Mouse (Mus musculus) kidney, adult 8-10 months (tissue): ENCODE data around the gene Fam131a.

Source experiments
- DNase-seq, 2 experiments: peaks; one replicate each; pipeline ENCODE4 v3.0.0; 2022

Fam131a gene

DNA sequence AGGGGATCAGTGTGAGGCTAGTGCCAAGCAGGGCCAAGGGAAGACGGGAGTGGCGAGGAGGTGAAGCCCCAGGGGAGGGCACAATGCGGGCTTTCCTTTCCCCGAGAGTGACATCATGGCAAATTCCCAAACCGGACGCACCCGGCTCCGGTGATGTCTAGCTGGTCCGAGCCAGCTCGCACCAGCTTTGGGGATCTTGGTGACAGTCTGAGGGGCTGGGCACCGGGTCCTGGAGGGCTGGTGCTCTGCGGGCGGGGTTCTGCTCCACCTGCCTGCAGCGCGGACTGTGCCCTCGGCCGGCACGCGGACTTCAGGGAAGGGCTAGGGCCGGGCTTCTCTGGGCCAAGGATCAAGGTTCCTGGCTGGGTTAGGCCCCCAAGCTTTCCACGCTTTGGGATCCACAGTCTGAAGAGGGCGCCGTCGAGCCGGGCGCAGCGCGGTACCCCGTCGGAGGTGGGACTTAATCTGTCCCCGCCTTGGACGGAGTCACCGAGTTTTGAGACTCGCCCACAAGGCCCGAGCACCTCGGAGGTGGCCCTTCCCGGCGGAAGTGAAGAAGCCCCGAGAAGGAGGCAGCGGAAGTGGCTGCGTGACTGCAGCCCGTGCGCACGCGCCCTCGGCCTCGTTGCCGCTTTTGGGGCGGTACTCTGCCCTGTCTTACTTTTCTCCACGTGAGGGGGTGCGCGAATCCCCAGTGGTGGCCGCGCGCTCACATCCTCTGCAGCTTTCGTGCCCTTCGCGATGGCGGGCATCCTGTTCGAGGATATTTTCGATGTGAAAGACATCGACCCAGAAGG lies 24.3 kb downstream of the Fam131a start, which contains the start of the genes Polr2h and Clcn2:
Gene Polr2h, plus strand, starts transcription at position 485 of the 797 bp plus-strand sequence.
Gene Clcn2, minus strand, starts transcription at position 566 of the 797 bp plus-strand sequence.
- DNase-seq, result peak; percentile 99

DNA sequence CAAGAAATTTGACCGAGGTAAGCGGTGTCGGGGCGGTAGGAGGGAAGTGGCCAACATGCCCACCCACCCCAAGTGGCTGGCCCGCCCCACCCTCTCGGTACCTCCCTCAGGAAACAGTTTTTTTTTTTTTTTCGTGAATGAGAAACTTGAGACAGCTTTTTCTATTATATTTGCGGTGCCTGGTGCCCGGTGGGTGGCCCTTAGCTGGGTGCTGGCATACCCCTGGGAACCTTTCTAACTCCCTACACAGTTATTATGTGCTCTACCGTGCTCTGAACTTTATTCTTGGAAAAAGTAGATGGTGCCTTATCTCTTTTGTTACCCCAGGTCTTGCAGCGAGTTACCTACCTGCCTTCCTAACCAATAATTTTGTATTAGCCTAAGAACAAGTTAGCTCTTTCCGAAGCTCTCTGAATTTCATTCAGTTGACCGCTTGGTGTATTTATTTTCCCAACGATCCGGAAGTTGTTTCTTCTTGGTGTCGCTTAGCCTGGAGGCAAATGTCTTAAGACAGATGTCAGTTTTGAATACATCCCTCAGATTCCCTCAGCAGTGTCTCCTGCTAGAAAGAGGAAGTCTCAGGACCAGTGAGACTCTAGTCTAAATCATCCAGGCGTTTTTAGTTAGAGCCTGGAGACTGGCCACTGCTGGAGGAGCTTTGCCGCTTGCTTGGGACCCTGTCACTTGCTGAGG lies 25.1 kb downstream of the Fam131a start:
- DNase-seq, result no peak

DNA sequence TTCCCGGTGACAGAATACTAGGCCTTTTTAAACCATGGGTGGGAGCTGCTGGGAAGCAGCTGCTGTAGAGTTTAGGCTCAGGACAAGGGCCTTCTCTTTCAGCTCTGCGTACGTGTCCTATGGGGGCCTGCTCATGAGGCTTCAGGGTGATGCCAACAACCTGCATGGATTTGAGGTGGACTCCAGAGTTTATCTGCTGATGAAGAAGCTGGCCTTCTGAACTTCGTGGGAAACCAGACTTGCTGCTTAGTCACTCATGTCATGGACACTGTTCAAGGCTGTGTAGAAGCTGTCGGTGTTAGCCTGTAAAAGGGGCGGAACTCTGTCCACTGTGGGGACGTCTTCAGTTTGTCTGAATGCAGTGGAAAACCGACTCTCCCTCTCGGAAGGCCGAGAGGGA lies 28.8 kb downstream of the Fam131a start:
- DNase-seq, result no peak

DNA sequence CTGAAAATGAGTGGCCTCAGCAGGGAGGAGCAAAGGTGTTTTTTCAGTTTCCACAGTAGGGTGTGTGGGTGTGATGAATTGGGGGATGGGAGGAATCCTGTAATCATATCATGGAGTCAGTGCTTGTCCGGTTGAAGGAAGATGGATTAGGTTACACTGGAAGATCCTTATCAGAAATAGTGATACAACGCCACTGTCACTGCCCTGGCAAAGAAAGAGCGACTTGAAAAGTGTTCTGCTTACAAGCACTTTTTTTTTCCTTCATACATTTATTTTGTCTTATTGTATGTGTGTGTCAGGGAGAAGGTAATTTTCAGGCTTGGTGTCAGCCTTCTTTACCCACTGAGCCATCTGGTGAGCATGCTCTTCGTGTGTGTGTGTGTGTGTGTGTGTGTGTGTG lies 29.7 kb downstream of the Fam131a start:
- no peak for DNase-seq

DNA sequence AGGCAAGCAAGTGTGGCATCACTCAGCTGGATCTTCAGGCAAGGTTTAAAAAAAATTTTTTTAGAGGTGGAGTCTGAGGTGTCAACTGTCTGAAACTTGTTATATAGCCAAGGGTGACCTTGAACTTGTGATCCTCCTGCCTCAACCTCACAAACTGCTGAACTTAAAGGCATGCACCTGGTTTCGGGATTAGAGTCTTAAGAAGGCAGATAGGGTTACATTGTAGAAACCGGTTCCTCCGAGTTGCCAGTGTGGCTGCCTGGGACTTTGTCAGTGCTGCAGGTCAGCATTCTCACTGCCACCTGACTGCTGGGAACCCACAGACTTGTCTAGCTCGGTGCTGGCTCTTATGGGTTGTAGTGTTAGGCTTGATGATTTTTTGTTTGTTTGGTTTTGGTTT lies 30.2 kb downstream of the Fam131a start:
- no peak for DNase-seq

DNA sequence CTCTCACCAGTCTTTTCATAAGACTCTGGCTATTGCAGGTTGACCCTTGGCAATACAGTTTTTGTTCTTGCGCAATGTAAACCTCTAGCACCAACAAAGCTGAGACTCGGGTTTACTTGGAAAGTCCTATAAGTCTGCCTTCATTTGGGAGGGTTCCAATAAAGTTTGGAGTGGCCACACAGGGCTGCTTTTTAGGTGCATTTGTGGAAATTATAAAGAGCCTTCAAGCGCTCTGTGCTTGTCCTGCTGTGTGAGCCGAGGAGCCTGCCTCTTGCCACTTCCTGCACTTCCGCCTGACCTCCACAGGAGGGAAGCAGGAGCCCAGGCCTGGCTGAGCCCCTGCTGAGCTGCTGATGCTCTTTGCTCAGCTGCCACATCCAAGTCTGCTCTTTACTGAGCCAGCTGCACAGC lies 31.3 kb downstream of the Fam131a start:
- peak; percentile 60 to 61 for DNase-seq

DNA sequence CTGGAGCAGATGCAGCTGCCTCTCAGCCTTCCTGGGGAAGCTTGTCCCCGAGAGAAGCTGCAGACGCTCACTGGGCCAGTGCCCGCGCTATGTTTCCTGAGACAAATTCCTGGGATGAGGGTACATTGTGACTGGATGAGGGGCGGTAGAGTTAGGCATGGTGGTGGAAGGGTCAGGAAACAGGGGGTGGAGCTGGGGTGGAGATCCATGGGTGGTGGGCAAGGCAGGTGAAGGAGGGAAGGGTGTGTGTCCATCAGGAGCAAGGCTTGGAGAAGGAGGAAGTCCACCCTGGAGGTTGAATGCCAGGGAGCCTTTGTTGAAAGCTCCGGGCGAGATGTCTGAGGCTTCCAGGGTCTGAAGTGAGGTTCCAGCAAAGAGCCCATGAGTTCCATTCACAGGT lies 32.3 kb downstream of the Fam131a start:
- DNase-seq, result no peak

DNA sequence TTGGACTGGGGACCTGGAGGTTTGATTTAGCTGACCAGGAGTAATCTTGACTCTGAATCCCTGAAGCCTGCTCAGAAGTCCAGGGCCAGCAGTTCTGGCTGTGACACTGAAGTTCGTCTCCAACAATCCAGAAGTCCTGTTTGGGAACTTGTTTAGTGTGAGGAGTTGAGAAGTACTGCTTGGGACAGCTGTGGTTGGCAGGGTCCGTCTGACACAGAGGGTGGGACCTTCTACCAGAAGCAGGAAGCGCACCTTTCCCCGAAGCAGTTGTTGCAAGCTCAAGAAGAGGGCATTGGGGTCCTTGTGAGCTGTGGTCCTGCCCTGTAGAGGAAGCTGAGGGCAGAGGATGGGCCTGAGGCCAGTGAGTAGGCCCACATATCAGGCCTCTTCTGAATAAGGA lies 32.7 kb downstream of the Fam131a start:
- no peak for DNase-seq

DNA sequence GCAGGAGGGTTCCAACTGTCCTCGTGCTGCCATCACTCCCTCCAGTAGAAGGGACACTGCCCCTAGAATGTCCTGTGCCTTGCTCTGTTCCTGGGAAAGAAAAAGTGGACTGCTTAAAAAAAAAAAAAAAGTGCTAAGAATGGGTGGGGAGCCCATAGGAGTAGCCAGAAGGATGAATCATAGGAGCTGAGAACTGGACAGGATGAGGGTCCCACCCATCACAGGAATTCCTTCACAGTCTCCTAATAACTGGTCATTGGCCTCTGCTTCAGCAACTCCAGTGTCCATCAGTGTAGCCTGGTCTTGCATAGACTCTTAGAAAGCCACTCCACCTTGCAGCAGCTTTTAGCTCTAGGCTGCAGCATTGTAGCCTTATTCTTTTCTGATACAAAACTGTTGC lies 33.3 kb downstream of the Fam131a start:
- DNase-seq, result no peak

DNA sequence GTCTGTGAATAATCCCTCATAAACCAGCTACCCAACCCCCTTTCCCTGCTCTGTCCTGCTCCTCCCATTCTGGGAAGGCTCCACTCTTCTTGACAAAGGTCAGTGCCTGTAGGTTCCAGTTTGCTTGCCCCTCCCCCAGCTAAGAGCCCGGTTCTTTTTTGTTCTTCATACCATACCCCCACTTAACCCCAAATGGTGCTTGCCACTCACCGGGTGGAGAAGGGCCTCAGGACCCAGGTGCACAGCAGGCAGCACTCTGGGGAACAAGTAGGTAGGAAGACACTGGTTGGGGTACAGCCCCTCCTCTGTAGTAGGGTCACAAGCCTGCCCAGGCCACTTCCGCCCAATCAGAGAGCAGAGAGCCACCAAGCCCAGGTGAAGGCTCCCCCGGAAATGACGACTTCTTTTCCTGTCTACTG lies 37.3 kb downstream of the Fam131a start:
- peak; percentile 72 to 75 for DNase-seq

DNA sequence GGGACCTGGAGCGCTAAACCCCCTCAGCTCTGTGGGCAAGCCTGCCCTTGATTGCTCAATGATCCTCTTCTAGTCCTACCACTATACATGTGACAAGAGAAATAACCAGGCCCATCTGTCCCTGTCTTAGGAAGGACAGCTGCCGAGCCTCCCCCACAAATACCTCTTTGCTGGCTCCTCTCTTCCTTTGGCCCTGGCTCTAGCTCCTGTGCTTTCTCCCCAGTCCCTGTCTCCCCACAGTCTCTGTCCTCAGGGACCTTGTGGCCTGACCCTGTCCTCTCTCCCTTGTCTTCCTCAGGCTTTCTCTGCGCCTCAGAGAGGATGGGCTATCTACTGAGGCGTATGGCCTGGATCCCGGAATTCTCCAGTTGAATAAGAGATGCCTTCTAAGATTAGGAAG lies 38.6 kb downstream of the Fam131a start:
- no peak for DNase-seq

DNA sequence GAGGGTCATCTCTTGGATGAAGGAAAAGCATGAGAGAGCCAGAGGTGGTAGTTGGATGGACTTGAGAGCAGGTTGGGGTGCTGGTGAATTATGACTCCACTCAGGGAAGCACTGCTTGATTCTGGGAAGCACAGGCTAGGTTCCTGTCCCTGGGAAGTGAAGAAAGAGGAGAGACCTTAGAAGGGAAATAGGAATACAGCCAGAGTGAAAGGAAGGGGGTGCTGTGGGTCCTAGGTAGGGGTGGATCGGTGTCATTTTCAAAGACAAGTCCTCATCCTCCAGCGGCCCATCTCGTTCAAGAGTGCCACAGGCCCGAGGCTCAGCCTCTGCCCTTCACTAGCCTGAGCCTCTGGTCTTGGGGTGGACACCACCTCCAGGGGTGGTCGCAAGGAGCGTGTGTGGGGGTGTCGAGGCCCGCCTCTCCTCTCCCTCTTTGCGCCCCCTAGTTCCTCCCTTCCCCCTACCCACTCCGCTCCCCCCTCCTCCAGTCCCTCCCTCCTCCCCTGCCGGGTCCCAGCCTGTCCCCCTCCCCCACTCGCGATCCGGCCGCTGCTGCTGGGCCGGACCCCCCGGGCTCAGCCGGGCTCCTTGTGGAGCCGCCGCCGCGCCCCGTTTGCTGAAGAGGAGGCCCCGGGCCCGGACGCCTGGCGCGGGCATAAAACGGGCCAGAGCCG lies 39.3 kb downstream of the Fam131a start:
- no peak for DNase-seq

DNA sequence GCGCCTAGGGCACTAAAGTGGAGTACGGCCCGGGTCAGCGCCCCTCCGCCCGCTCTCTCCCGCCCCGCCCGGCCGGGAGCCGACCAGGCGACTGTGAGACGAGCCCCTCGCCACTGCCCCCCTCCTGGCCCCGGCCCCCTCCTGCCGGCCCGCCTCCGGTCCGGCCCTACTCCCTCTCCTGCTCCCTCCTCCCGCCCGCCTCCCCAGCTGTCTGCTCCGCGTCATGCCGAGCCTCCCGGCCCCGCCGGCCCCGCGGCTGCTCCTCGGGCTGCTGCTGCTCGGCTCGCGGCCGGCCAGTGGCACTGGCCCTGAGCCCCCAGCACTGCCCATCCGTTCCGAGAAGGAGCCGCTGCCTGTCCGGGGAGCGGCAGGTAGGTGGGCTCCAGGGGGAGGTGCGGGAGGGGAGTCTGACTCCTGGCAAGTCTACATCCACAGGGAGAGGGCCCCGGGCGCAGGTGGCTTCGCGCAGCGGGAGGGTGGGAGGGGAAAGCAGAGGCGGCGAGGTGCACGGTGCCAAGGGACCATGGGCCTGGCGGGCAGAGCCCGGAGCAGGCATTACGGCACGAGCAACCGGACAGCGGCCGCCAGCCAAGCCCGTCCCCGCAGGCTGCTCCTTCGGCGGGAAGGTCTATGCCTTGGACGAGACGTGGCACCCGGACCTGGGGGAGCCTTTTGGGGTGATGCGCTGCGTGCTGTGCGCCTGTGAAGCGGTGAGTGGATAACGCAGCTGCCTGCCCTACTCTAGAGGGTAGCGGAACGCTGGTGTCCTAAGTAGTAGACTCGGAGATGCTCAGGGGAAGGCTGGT lies 40.1 kb downstream of the Fam131a start, which contains the start of gene Chrd:
Gene Chrd, plus strand, starts transcription at position 203 of the 806 bp plus-strand sequence.
- DNase-seq, result peak; percentile 36 to 45

DNA sequence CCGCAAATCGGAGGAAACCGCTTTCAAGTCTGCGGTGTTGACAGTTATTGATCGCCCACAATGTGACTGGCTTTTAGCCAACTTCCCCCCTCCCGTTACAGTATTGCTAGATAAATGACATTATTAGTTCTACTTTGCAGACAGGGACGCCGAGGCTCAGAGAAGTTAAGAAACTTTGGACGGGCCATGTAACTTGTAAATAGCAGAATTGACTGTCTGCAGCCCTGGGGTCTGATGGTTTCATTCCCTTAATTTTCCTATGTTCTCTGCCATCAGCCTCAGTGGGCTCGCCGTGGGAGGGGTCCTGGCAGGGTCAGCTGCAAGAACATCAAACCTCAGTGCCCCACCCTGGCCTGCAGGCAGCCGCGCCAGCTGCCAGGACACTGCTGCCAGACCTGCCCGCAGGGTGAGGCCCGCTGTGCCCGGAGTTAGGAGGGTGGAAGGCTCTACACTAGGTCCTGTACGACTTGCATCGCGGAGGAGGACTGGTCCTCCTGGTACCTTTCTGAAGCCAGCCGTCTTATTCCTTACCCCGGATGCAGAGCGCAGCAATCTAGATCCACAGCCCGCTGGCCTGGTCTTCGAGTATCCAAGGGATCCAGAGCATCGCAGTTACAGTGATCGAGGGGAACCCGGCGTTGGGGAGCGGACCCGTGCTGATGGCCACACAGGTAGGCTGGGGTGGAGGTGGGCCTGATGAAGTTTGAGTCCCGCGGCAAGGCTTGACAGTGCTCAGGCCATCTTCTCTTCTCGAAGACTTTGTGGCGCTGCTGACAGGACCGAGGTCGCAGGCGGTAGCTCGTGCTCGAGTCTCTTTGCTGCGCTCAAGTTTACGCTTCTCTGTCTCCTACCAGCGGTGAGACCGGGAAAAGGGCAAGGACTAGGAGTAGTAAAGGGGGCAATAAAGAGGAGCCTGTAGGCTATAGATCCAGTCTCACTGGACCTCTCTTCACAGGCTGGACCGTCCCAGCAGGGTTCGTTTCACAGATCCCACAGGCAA lies 41.0 kb downstream of the Fam131a start, which contains the start of gene Thpo:
Gene Thpo, minus strand, starts transcription at position 781 of the 1,000 bp plus-strand sequence.
- DNase-seq, result no peak

DNA sequence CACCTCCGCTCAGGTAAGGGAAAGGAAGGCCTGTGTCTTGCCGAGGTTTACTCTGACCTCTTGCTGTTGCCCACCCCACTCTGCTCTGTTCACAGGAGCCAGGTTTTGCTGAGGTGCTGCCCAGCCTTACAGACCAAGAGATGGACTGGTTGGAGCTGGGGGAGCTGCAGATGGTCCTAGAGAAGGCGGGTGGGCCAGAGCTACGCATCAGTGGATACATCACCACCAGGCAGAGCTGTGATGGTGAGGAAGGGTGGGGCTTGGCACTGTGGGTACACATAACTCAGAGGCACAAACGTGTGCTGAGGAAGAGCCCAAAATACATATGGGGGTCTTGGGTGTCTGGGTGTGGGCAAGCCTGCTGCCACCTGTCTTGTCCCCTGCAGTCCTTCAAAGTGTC lies 42.6 kb downstream of the Fam131a start:
- DNase-seq, result no peak

DNA sequence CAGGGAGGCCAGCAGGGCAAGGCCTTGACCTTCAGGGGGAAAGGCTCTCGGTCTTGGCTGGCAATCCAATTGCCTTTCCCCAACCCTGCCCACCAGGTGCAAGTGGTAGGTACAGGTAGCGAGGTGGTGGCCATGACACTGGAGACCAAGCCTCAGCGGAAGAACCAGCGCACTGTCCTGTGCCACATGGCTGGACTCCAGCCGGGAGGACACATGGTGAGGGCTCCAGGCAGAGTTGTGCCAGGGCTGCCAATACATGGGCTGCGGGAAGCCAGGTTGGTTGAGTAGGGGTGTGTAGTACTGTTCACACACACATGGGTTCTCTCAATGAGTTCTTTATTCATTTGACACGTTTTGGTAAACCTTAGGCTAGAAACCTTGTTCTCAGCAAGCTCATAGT lies 43.1 kb downstream of the Fam131a start:
- no peak for DNase-seq

DNA sequence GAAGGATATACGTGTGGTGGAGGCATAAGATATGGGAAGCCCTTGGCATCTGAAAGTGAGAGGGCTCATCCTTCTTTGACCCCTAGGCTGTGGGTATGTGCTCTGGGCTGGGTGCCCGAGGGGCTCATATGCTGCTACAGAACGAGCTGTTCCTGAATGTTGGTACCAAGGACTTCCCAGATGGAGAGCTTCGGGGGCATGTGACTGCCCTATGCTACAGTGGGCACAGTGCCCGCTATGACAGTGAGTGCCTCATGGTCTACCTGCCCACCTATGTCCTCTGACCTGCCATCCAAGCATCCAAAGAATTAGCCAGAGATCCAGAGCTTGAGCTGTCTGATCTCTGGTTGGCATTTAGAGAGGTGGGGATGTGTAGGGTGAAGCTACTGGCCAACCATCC lies 43.8 kb downstream of the Fam131a start:
- no peak for DNase-seq

DNA sequence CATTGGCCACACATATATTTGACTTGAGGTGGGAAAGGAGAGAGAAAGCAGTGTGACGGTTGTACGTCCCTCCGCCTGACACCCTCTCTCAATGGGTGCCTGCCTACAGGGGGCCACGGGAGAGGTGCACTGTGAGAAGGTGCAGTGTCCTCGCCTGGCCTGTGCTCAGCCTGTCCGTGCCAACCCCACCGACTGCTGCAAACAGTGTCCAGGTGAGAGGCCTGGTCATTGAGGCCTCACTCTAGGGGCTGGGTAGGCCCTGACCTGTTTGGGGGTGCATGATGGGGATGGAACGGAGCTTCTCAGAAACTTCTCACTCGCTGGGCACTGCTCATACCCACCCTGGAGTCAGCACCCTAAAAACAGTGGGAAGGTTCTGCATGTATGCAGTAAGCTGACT lies 46.8 kb downstream of the Fam131a start:
- DNase-seq, result no peak

DNA sequence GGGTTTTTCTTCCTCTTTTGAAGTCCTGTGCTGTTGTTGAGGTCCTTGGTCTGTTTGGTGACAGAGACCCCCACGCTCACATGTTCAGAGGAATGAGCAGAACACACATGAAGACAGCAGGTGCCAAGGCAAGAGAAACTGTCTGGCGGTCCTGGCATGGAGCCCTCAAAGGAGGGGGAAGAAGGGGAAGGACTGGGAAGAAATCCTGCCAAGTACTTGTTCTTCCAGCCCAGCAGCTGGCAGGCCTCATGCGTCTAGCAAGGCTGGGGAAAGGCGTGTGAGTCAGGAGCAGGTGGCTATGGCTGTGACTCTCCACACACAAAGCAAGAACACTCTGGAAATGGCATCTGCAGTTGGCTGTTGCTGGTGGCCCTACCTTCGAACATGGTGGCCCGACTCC lies 53.6 kb downstream of the Fam131a start:
- no peak for DNase-seq

DNA sequence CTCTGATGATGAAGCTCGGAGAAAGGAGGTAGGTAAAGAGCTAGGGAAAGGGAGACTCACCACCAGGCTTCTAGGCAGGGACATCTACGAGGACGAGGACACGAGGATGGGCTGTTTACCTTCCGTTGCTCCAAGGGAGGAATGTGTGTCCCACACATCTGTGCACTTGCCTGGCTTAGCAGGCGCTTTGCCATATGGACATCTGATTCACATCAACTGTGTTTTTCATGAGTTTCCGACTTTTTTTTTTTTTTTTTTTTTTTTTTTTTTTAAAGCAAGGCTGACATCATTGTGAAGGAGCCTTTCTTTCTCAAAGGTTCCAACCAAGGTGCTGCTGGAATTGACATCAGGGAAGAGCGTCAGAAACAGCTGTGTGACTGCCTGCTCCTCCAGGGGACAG lies 57.5 kb downstream of the Fam131a start:
- no peak for DNase-seq
